Mouse (Mus musculus) A20 (cell line): Measurements from ENCODE around the gene Mast1.

Experiments used
- DNase-seq: peaks from one replicate; pipeline ENCODE4 v3.0.0-alpha.2; 2011; ENCODE audit warnings: low read depth, low spot score

Mast1 gene

GRCm38 (mm10) chr8:84936962-84937546, at the start of gene Mast1:
Gene Mast1 (minus strand): TSS chr8:84937359.
- peak; percentile 82 for DNase-seq

- no peak for DNase-seq
Observed at GRCm38 (mm10) chr8:84986379-84986945, 49.3 kb upstream of the Mast1 start.

GRCm38 (mm10) chr8:84985684-84986378, 48.7 kb upstream of the Mast1 start:
- peak; percentile 98 for DNase-seq

GRCm38 (mm10) chr8:84985049-84985683, 48.0 kb upstream of the Mast1 start:
- DNase-seq = peak; percentile 64

- DNase-seq = peak; percentile 35
Observed at GRCm38 (mm10) chr8:84984294-84985048, 47.3 kb upstream of the Mast1 start.

GRCm38 (mm10) chr8:84982499-84983011, 45.4 kb upstream of the Mast1 start:
- DNase-seq = peak; percentile 82

- DNase-seq = peak; percentile 44
Observed at GRCm38 (mm10) chr8:84981644-84982498, 44.7 kb upstream of the Mast1 start.

- DNase-seq = peak; percentile 83
Observed at GRCm38 (mm10) chr8:84980622-84981358, 43.6 kb upstream of the Mast1 start.

- peak; percentile 99 for DNase-seq
Observed at GRCm38 (mm10) chr8:84979599-84980421, 42.7 kb upstream of the Mast1 start.

- DNase-seq = peak; percentile 96
Observed at GRCm38 (mm10) chr8:84978248-84978940, 41.2 kb upstream of the Mast1 start, which contains the start of gene Junb. Gene Junb (minus strand): TSS chr8:84978718.

GRCm38 (mm10) chr8:84977435-84978247, 40.5 kb upstream of the Mast1 start:
- DNase-seq = peak; percentile 94

GRCm38 (mm10) chr8:84976763-84977434, 39.7 kb upstream of the Mast1 start:
- no peak for DNase-seq

- DNase-seq = peak; percentile 96
Observed at GRCm38 (mm10) chr8:84976031-84976762, 39.0 kb upstream of the Mast1 start.

GRCm38 (mm10) chr8:84975434-84975833, 38.3 kb upstream of the Mast1 start:
- peak; percentile 92 for DNase-seq

GRCm38 (mm10) chr8:84974543-84975142, 37.5 kb upstream of the Mast1 start:
- peak; percentile 85 for DNase-seq
